Mouse (Mus musculus) liver, embryonic 16.5 days (tissue): ENCODE measurements around the gene Gap43. TPM values are rescaled to one million over a fixed set of nuclear protein-coding genes. Genes with fewer than 3 reads are reported as not detected.

Experiments
- ATAC-seq: fragments of 200-750 bp; cut with Nextera tagmentation; 2 replicates; pipeline ENCODE4 v1.8.0; 2017; ENCODE audit warnings: low read depth, mild to moderate bottlenecking, moderate number of reproducible peaks, moderate library complexity
- H3K27ac ChIP-seq: fragments of 300-500 bp; sonication (generic); 2 replicates; pipeline ENCODE4 v1.5.1; 2014; ENCODE audit warnings: mild to moderate bottlenecking, low read length
- H3K27me3 ChIP-seq: fragments of 300-500 bp; sonication (generic); 2 replicates; pipeline ENCODE4 v1.6.1; 2014; ENCODE audit warnings: low read depth, low read length, mixed read lengths; ENCODE audit not compliant: control insufficient read depth, insufficient read depth
- H3K36me3 ChIP-seq: fragments of 300-500 bp; sonication (generic); 2 replicates; pipeline ENCODE4 v1.6.1; 2014; ENCODE audit warnings: mild to moderate bottlenecking; ENCODE audit not compliant: control insufficient read depth, insufficient read depth
- H3K4me1 ChIP-seq: fragments of 300-500 bp; sonication (generic); 2 replicates; pipeline ENCODE4 v1.6.1; 2014; ENCODE audit warnings: low read depth, low read length, mixed read lengths; ENCODE audit not compliant: control insufficient read depth
- H3K4me2 ChIP-seq: fragments of 300-500 bp; sonication (generic); 2 replicates; pipeline ENCODE4 v1.6.1; 2014; ENCODE audit warnings: low read depth, low read length, mixed read lengths
- H3K4me3 ChIP-seq: fragments of 300-500 bp; sonication (generic); 2 replicates; pipeline ENCODE4 v1.5.1; 2014; ENCODE audit warnings: low read depth, mild to moderate bottlenecking, low read length
- H3K9ac ChIP-seq: fragments of 300-500 bp; sonication (generic); 2 replicates; pipeline ENCODE4 v1.6.1; 2014; ENCODE audit warnings: low read depth, low read length
- H3K9me3 ChIP-seq: fragments of 300-500 bp; sonication (generic); replicated peaks from 2 replicates; pipeline ENCODE4 v1.6.1; 2016; ENCODE audit warnings: low read length; ENCODE audit not compliant: control insufficient read depth
- WGBS: fragments of 180-500 bp; shearing (Covaris S2); extraction: QIAGEN DNeasy Blood & Tissue Kit; methylation state at CpG from one replicate; pipeline ENCODE4 v1.1.7; 2014; ENCODE audit not compliant: insufficient replicate concordance; 5-methylcytosine and 5-hydroxymethylcytosine counted together
- polyA plus RNA-seq: library from polyadenylated mRNA; unstranded; fragments of >200 nt; fragmentation: Nextera tagmentation; extraction: Ambion mirVana; gene quantifications from 2 replicates; pipeline ENCODE4 v1.2.1, GENCODE M21; 2015

The Gap43 gene
- polyA plus RNA-seq, 1 experiment from 2014 or later = 2.4 TPM

GRCm38 (mm10) chr16:42312125-42312524 lies 28.3 kb downstream of the Gap43 start:
- 39% methylated on average over 1 of the region's 1 CpGs for WGBS
- no peaks in the 10 kb centered on the region for H3K27me3 ChIP-seq
- H3K4me1 ChIP-seq = no peaks in the 10 kb centered on the region
- H3K9ac ChIP-seq = no peak overlapping the region
- H3K27ac ChIP-seq = no peak overlapping the region
- H3K4me3 ChIP-seq = no peak overlapping the region
- no peaks in the 10 kb centered on the region for H3K9me3 ChIP-seq
- H3K36me3 ChIP-seq = no peaks in the 10 kb centered on the region
- ATAC-seq = no peak
- no peak overlapping the region for H3K4me2 ChIP-seq

GRCm38 (mm10) chr16:42308761-42309160 lies 31.7 kb downstream of the Gap43 start:
- Histone ChIP-seq H3K27me3 (no peaks in the 10 kb centered on the region), H3K27ac (no peak overlapping the region), H3K4me3 (no peak overlapping the region), H3K9me3 (no peaks in the 10 kb centered on the region), H3K4me1 (no peaks in the 10 kb centered on the region), H3K9ac (no peak overlapping the region), H3K4me2 (no peak overlapping the region), H3K36me3 (no peaks in the 10 kb centered on the region)
- WGBS = 37% methylated on average over 1 of the region's 1 CpGs
- no peak for ATAC-seq

- H3K9me3 ChIP-seq = no peaks in the 10 kb centered on the region
- H3K36me3 ChIP-seq = no peaks in the 10 kb centered on the region
- no peaks in the 10 kb centered on the region for H3K27me3 ChIP-seq
- WGBS = 4% methylated on average over 14 of the region's 14 CpGs
- peak; percentile 27; the same call in 1 of the 2 replicates for ATAC-seq
- H3K9ac ChIP-seq = no peak overlapping the region
- no peaks in the 10 kb centered on the region for H3K4me1 ChIP-seq
- H3K4me2 ChIP-seq = no peak overlapping the region
- H3K4me3 ChIP-seq = no peak overlapping the region
- no peak overlapping the region for H3K27ac ChIP-seq
These were observed 34.3 kb downstream of the Gap43 start for GRCm38 (mm10) chr16:42305934-42306701.

- Histone ChIP-seq H3K27ac (no peak overlapping the region), H3K9me3 (no peaks in the 10 kb centered on the region), H3K4me1 (no peaks in the 10 kb centered on the region), H3K27me3 (no peaks in the 10 kb centered on the region), H3K4me3 (no peak overlapping the region), H3K9ac (no peak overlapping the region), H3K4me2 (no peak overlapping the region), H3K36me3 (no peaks in the 10 kb centered on the region)
- WGBS = 63% methylated on average over 6 of the region's 6 CpGs
- ATAC-seq = no peak
These were observed 37.0 kb downstream of the Gap43 start for GRCm38 (mm10) chr16:42303461-42303860.

GRCm38 (mm10) chr16:42294481-42294880 lies 46.0 kb downstream of the Gap43 start:
- 68% methylated on average over 5 of the region's 5 CpGs for WGBS

GRCm38 (mm10) chr16:42294056-42294455 lies 46.4 kb downstream of the Gap43 start:
- H3K4me1 ChIP-seq = no peaks in the 10 kb centered on the region
- H3K4me3 ChIP-seq = no peak overlapping the region
- no peaks in the 10 kb centered on the region for H3K36me3 ChIP-seq
- 48% methylated on average over 2 of the region's 2 CpGs for WGBS
- no peak for ATAC-seq
- no peak overlapping the region for H3K9ac ChIP-seq
- no peaks in the 10 kb centered on the region for H3K9me3 ChIP-seq
- no peak overlapping the region for H3K4me2 ChIP-seq
- H3K27me3 ChIP-seq = no peaks in the 10 kb centered on the region
- no peak overlapping the region for H3K27ac ChIP-seq

More at GRCm38 (mm10) chr16:42294481-42294880, 46.0 kb downstream of the Gap43 start:
- H3K27ac ChIP-seq = no peak overlapping the region
- no peak overlapping the region for H3K4me2 ChIP-seq
- no peak for ATAC-seq
- H3K36me3 ChIP-seq = no peaks in the 10 kb centered on the region
- H3K27me3 ChIP-seq = no peaks in the 10 kb centered on the region
- H3K4me1 ChIP-seq = no peaks in the 10 kb centered on the region
- H3K9me3 ChIP-seq = no peaks in the 10 kb centered on the region
- no peak overlapping the region for H3K4me3 ChIP-seq
- no peak overlapping the region for H3K9ac ChIP-seq

- Histone ChIP-seq H3K4me2 (no peak overlapping the region), H3K9ac (no peak overlapping the region), H3K27ac (no peak overlapping the region), H3K4me3 (no peak overlapping the region), H3K9me3 (no peaks in the 10 kb centered on the region), H3K36me3 (no peaks in the 10 kb centered on the region), H3K27me3 (no peaks in the 10 kb centered on the region), H3K4me1 (no peaks in the 10 kb centered on the region)
- 71% methylated on average over 8 of the region's 8 CpGs for WGBS
- no peak for ATAC-seq
These were observed 48.9 kb downstream of the Gap43 start for GRCm38 (mm10) chr16:42291572-42291971.

- no peak overlapping the region for H3K27ac ChIP-seq
- no peak for ATAC-seq
- H3K27me3 ChIP-seq = no peaks in the 10 kb centered on the region
- H3K4me1 ChIP-seq = no peaks in the 10 kb centered on the region
- H3K36me3 ChIP-seq = no peaks in the 10 kb centered on the region
- H3K4me3 ChIP-seq = no peak overlapping the region
- H3K9me3 ChIP-seq = no peaks in the 10 kb centered on the region
- WGBS = 62% methylated on average over 3 of the region's 3 CpGs
- H3K9ac ChIP-seq = no peak overlapping the region
- H3K4me2 ChIP-seq = no peak overlapping the region
These were observed 56.4 kb downstream of the Gap43 start for GRCm38 (mm10) chr16:42284005-42284404.

- 71% methylated on average over 2 of the region's 2 CpGs for WGBS
- no peaks in the 10 kb centered on the region for H3K36me3 ChIP-seq
- H3K4me1 ChIP-seq = no peaks in the 10 kb centered on the region
- no peaks in the 10 kb centered on the region for H3K9me3 ChIP-seq
- no peak overlapping the region for H3K27ac ChIP-seq
- H3K4me2 ChIP-seq = no peak overlapping the region
- no peak overlapping the region for H3K4me3 ChIP-seq
- no peak overlapping the region for H3K9ac ChIP-seq
- no peaks in the 10 kb centered on the region for H3K27me3 ChIP-seq
- no peak for ATAC-seq
These were observed 62.7 kb downstream of the Gap43 start for GRCm38 (mm10) chr16:42277713-42278112.
